Mouse (Mus musculus): ENCODE measurements around the gene Dysf.

Dysf gene

DNA sequence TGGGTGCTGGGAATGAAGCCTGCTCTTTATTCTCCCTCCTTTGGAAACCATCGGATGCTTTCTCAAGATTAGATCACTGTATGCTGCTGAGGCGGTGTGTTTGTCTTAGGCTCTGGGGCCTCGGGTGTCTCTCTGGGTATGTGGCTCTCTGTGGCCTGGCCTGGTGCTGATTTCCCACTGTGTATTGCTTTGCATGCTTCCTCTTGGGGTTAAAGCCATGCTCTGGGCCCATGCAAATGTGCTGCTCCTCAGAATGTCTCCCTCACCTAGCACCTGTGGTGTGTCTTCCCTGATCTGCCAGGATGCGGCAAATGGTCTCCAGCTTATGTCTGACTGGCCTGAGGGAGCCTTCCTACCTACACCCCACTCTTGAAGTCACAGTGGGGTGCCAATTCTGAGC lies 41.8 kb downstream of the Dysf start:
- no peak for DNase-seq (ENCODE audit: low read depth, low spot score)

DNA sequence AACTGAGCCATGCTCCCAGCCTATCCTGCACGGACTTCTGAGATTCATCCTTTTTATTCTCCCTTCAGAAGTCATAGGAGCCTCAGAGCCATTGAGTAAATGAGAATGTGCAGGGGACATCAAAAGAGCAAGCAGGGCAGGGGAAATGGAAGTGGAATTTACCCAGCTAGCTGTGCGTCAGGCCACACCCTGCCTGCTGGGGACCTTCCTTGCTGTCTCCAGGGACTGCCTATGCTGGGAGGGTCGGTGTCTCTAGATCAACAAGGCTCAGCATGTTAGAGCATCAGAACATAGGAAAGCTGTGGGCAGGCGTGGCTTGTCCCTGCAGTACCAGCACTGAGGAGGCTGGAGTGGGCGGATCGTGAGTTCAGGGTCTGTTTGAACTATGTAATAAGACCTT lies 42.6 kb downstream of the Dysf start:
- no peak for DNase-seq (ENCODE audit: low read depth, low spot score)

DNA sequence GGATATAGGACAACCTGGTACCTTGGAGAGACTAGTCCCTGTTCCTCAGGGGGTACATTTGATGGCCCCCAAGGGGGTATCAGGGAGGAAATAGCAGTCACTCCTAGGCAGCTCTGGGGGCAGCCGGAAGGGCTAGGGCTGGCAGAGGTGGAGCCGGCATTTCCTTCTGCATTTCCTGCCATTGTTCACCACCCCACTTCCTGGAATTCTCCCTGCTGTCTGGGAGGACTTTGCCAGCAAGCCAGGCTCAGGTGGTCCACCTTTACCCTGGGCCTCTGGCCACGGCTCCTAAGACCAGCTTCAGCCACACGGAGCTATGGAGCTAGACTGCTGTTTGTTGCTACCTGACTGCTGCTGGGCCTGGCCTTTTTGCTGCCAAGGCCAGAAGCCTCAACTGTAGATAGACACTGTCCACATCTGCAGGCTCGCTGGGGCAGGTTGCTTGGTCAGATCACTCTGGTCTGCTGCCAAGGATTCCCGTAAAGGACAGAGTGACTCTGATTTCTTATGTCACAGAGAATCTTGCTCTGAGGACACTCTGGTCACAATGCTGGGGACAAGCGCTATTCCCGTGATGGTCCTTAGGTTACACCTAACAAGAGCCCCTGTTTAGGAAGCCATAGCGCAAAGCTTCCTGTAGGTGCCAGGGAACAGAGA lies 45.6 kb downstream of the Dysf start:
- DNase-seq (ENCODE audit: low read depth, low spot score), result peak; percentile 40

DNA sequence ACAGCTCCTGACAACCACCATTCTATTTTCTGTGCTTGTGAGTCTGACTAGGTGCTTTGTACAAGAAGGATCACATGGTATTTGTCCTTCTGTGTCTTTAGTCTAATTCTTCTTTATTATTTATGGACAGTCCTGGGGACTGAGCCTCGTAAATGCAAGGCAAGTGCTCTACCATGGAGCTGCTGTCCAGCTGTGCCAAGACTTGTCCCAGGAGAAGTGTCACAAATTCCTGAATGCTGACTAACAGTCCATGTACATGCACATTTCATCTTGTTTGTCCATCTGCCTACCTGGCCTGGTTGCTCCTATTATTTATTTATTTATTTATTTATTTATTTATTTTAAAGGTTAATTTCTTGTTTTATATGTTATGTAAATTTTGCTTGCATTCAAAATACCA lies 47.2 kb downstream of the Dysf start:
- no peak for DNase-seq (ENCODE audit: low read depth, low spot score)

DNA sequence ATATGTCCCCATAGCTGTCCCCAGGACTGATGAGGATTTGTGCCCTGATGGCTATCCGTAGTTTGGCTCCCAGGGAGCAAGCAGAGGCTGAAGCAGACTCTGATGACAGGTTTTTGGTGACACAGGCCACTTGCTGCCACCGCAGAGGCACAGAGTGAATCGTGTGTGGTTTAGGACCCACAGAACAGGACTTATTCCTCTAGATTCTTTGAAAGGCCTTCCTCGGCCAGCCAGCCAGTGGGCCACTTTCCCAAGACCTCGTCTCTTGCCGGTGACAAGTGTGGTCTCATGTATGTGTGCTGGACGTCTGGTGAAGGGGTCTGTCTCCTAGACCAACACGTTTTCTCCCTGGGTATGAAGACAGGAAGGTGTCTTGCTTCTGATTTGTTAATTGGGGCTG lies 48.8 kb downstream of the Dysf start:
- DNase-seq (ENCODE audit: low read depth, low spot score), result no peak

DNA sequence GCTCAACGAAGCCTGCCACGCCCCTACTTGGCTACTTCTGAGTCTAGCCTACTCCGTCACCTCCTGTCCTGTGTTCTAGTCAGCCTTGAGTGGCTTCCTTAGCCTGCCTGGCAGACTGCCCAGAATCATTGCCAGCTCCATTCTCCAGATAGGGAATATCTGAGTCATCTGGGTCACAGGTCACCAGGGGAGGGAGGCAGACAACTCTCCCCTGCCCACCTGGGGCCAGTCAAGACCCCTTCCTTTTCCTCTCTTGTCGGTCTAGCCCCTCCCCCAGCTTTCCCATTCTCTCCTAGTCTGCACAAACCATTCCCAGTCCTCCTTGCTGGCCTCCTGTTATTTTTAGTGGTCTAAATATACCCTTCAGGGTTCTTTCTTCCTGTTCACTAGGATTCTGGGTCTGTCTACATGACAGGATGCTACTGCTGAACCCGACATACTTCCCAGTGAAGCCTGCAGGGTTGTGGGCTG lies 50.3 kb downstream of the Dysf start:
- peak; percentile 73 for DNase-seq (ENCODE audit: low read depth, low spot score)

DNA sequence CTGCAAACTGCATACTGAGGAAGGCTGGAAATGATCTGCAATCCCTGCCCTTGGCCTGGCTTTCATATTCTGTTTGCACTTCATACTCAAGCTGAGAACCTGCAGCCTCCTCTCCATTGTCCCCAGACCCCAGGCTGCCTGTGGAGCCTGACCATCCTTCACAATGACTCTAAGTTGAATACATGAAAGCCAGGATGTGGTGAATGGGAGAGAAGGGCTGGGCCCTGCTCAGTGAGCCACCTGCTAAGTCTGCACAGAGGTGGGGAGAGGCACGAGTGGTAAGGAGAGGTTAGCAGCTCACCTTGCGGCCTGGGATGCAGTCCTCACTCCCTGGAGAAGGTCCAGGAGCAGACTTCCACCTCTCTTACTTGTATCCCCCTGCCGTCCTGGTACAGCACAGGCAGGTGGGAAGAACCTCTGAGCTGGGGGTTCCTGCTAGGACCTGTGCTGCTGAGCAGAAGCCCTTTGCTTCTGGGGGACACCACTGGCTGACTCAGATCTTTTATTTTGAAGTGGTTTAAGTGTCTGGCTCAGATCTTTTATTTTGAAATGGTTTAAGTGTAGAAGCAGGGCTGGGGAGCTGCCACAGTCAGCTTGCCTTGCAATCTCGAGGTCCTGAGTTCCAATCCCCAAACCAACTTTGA lies 51.5 kb downstream of the Dysf start:
- no peak for DNase-seq (ENCODE audit: low read depth, low spot score)

DNA sequence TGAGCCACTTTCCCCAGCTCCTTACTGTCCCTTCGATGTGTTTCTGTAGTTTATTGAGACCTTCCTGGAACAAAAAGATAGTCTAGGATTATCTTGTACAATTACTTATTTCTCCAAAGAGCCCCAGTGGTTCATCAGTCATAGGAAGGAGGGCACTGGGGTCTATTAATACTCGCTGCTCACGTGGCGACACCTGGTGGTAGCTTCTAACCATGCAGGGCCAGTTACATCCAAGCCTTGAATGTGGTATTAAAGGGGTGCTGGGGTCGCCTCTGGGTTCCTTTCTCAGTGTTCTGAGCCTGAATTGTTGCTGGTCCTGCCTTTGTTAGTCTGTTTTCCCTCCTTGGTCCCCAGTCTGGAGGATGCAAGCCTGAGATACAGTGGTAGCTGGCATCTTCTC lies 52.9 kb downstream of the Dysf start:
- DNase-seq (ENCODE audit: low read depth, low spot score), result peak; percentile 54

DNA sequence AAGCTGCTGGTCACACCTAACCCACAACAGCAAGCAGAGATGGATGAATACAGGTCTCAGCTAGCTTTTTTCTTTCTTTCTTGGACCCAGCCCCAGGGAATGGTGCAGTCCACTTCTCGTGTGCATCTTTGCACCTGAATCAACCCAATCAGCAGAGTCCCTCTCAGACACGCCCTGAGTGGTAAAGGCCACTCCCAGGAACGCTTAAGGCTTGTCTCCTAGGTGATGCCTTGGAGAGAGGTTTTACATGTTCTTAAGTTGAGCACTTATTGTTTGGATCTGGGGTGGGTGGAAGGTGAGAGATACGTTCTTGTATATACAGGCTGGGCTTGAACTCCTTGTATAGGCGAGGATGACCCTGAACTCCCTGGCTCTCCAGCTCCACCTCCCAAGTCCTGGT lies 54.2 kb downstream of the Dysf start:
- DNase-seq (ENCODE audit: low read depth, low spot score), result no peak

DNA sequence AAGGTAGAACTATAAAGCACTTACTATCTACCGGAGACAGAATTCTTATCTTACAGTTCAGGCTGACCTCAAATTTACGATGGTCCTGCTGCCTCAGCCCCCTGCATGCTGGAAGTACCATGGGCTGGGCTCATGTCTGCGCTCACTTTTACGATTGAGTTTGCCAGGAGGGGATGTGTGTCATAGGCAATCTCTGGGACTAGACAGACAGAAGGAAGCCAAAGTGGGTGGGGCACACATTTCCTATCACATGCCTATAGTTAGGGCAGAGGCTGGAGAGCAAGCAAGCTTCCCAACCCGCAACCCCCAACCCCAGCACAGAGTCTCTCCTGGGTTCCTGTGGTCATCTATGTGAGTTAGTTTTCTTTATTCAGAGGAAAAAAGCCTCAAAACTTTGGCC lies 59.8 kb downstream of the Dysf start:
- DNase-seq (ENCODE audit: low read depth, low spot score), result no peak

DNA sequence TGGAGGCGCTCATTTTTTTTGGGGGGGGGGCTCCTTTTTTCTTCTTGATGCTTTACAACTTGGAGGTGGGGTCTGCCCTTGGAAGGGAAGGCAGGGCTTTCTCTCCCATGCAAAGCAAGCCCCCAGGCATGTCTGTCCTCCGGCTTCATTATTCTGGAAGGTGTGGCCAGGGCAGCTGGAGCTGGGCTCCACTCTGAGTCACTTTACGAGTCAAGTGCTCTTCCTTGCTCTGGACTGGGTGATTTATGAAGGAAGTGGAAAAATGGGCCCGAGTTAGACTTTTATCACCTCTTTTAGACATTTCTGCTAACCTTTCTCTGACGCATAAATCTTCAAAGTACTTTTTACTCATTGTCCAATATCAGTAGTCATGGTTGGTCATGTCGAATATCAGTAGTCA lies 61.9 kb downstream of the Dysf start:
- DNase-seq (ENCODE audit: low read depth, low spot score), result no peak

DNA sequence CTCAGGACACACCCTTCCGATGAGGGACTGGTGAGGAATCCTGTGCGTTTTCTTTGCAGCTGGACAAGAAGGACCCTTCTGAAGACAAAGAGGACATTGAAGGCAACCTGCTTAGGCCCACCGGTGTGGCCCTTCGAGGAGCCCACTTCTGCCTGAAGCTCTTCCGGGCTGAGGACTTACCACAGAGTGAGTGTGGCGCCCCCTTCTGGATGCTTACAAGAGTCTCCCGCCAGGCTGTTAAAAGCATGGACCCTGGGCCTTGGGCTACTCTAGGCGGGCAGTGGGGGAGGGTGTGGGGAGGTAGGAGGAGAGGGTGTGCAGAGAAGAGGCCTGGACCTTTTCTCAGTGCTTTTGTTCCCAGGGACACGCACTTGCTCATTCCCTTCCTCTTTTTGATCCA lies 64.2 kb downstream of the Dysf start:
- DNase-seq (ENCODE audit: low read depth, low spot score), result no peak

DNA sequence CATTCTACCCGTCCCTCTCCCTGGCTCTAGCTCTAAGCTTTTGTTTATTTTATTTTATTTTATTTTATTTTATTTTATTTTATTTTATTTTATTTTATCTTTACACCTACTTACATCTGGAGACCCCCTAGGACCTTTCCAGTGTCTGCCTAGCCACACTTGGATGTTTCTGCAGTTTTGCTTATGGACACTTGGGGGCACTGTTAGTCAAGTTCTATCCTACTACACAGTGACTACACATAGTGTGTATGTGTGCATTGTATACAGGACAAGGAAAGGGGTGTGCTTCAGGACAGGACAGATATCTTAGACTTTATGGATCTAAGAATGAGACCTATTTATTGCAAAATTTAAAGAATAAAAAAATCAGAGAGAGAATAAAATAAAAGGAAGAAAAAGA lies 69.8 kb downstream of the Dysf start:
- DNase-seq (ENCODE audit: low read depth, low spot score), result no peak

DNA sequence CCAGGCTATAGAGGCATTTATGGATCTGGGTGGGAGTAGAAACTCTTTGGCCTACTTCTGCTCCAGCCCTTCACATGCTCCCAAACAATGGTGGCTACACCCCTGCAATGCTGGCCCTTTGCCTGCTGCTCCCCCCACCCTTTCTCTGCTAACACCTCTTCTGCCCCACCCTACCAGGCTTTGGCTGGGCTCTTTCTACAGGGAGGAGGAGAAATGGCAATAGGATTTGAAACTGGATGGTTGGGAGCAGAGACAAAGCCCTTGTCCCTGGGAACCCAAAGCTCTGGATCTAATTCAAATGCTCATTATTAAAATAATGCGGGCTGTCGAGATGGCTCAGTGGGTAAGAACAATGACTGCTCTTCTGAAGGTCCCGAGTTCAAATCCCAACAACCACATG lies 72.2 kb downstream of the Dysf start:
- DNase-seq (ENCODE audit: low read depth, low spot score), result no peak

DNA sequence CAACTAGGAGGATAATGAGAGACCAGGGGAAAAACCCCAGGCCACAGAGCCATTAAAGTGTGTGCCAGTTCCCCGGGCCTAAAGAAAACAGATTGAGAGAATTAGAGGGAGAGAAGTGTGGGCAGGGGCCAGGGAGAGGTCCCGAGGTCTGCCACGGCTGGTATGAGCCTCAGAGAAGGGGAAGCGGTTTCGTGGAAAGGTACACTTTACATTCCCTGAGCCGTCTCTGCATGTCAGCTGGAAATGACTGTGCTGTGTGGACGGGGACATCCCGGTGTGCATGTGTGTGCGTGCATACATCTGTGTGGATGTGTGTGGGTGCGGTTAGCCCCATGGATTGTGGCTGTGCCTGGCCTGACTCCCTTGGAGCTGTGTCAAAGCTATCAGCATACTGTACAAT lies 76.4 kb downstream of the Dysf start:
- DNase-seq (ENCODE audit: low read depth, low spot score), result no peak

DNA sequence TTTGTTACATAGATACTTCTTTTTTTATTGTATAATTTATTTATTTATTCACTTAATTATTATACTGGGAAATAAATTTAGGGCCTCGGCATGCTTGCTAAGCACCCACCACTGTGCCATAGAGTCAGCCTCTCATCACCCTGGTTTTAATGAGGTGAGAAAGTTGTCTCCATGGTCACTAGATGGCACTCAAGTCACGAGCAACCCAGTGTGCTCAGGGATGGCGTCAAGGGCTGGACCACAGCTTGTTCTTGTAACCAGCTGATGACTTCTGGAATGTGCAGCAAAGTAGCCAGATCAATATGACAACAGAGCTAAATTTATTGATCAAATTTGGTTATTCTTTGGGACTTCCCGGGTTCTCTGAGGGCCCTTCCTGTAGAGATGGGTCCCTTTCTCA lies 85.1 kb downstream of the Dysf start:
- DNase-seq (ENCODE audit: low read depth, low spot score), result peak; percentile 32

DNA sequence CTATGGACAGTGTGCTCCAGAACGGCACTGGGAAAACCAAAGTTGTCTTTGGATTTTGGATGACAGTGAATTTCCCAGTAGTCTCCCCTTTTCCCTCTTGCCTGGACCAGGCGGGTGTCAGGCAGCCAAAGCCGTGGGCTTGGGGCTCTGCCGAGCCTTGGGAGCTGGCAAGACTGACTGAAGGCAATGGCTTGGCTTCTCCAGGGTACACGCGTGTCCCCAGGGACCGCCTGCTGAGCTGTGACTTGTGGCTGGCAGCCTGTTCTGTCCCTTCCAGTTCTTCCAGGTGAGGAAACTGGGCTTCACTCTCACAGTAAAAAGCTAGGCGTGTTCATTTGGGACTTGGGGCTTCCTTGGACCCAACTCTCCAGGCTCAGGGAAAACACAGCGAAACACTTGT lies 86.1 kb downstream of the Dysf start:
- DNase-seq (ENCODE audit: low read depth, low spot score), result no peak

DNA sequence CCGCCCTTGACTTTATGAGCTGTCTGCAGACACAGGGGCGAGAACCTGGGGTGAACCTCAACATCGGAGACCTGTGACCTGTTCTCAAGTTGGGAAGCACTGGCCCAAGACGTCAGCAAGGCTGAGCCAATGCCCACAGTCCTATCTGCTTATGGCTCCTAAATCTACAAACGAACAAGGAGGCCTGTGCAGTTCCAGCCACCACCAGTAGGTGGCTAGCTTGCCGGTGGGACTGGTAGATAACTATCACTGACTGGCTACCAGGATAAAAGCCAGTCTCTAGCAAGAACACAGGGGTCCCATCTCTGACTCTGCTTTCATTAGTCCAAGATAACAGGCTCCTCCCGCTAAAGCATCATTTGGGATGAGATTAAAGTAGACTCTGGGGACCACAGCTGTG lies 86.6 kb downstream of the Dysf start:
- DNase-seq (ENCODE audit: low read depth, low spot score), result peak; percentile 57

DNA sequence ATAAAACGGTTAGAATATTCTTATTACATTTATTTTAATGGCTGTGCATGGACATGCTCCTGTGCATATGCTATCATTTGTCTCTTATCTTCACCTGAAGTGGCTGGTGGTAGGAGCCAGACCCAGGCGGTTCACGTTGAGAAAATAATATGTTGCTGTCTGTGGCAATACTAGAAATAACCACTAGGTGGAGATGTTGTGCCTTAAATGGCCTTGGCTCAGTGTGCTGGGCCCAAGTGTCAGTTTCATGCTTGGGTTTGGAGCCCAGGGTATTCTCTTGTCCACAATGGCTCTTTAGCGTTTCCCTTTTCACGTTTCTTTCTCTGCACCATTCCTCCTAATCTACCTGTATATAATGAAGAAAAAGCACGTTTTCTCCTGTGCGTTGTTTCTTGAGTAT lies 87.5 kb downstream of the Dysf start:
- DNase-seq (ENCODE audit: low read depth, low spot score), result peak; percentile 84

DNA sequence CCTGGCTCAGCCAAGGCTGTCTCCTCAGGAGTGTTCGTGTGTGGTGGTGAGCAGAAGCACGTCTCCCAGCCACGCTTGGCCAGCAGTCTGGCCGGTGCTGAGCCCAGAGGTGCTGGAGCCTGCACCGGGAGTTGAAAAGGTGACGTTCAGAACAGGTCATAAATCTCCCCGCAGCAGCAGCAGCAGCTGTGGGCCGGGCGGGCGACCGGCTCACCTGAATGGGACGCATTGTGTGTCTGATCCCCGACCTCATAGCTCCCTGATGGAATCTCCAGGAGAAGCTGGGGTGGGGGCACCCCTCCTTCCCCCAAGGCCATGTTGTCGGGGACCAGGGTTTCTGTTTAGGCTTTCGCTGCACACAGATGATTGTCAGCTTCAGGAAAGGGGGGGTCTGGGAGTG lies 93.6 kb downstream of the Dysf start:
- no peak for DNase-seq (ENCODE audit: low read depth, low spot score)

DNA sequence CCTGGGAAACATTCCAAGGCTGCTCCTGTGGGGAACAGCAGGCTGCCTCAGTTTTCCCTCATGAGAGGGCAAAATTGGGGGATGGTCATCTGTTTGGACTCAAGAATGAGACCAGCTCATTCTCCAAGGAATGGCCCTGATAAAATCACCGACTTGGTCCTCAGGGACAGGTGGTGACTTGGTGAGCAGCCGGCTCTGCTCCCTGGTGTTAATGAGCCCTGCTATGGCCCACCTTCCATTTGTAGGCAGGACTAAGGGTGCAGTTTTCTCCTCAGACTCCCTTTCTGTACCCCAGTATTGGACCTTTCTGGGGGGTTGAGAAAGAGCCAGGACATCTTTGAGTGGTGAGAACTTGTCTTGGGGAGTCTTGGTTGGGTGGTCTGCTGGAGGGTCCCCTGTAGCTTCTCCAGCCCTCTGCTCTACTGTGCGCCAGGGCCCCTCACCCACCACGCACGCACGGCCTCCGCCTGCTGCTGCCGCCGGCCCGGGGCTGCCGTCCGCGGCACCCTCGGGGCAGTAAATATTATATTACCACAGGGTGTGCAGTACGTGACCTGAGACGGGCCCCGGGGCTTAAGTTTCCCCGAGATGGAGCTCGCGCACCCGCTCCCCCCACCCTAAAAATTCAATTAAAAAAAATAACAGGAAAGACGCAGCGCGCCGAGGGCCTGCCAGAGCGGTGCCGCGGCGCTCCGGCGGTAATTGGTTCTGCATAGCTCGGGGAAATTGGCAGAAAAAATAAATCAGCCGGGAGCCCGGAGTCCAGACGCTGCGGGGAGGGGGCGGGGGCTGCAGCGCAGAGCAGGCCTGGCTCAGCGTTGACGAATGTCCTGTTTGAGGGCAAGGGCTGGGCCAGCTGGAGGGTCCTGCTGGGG lies 97.0 kb downstream of the Dysf start:
- DNase-seq (ENCODE audit: low read depth, low spot score), result no peak

DNA sequence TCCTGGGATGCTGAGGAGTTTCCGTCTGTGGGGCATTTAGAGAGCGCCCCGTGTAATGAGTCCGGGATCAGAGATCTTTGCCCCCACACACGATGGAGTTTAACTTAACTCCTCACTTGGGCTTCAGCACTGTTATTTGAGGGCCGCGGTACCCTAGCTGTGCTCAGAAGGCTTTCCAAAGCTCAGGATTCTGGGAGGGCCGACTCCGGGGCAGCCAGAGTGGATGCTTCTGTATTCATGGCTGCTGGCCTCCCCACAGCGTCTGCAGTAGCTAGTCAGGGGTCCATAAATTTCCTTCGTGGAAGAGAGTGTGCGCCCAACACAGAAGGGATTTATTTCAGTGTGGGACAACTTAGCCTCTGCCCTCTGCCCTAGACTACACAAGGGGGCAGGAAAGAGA lies 97.7 kb downstream of the Dysf start:
- no peak for DNase-seq (ENCODE audit: low read depth, low spot score)

DNA sequence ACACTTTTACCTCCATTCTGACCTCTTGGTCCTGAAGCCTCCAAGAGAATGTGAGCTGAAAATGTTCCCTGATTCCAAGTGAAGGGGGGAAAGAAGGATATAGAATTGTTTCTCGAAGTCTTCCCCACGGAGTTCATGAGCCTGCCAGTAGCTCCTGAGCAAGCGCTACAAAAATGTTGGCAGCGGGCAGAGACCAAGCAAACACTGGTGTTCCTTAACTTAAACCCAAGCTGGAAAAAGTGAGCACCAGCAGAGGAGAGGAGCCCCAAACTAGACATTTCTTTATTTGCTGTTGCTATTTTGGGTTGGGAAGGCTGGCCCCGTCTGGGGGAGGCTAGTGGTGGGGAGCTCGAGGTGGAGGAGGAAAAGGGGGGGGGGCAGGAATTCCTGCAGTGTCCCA lies 102.0 kb downstream of the Dysf start:
- DNase-seq (ENCODE audit: low read depth, low spot score), result no peak
